Mouse (Mus musculus): ENCODE data around the gene Lrrc61.

- no peak for TF ChIP-seq POLR2A (IDR thresholded peaks at IDR 0.05; ENCODE audit: low read depth, low read length)
- peak; percentile 23; the same call in 1 of the 2 replicates for TF ChIP-seq CTCF (conservative IDR thresholded peaks at IDR 0.05; ENCODE audit: insufficient read depth, insufficient read length, low read depth, low read length)
Observed at GRCm38 (mm10) chr6:48582037-48582436, 27.4 kb downstream of the Lrrc61 start.
